Mouse (Mus musculus) heart, postnatal 0 days (tissue): ENCODE measurements around the gene Ntm. TPM values are rescaled to one million over a fixed set of nuclear protein-coding genes. Genes with fewer than 3 reads are reported as not detected.

ENCODE experiments used
- ATAC-seq: fragments of 200-750 bp; cut with Nextera tagmentation; 2 replicates; pipeline ENCODE4 v1.8.0; 2017; ENCODE audit warnings: low read depth, moderate number of reproducible peaks, moderate library complexity; ENCODE audit not compliant: insufficient read depth
- DNase-seq: peaks from one replicate; pipeline ENCODE4 v3.0.0-alpha.2; 2016; ENCODE audit warnings: low spot score
- H3K27ac ChIP-seq: fragments of 300-500 bp; sonication (generic); 2 replicates; pipeline ENCODE4 v1.5.1; 2014; ENCODE audit warnings: low read depth, mild to moderate bottlenecking
- H3K27me3 ChIP-seq: fragments of 300-500 bp; sonication (generic); 2 replicates; pipeline ENCODE4 v1.6.1; 2014; ENCODE audit warnings: low read length, mixed read lengths; ENCODE audit not compliant: control insufficient read depth, insufficient read depth
- H3K36me3 ChIP-seq: fragments of 300-500 bp; sonication (generic); replicated peaks from 2 replicates; pipeline ENCODE4 v1.6.1; 2014; ENCODE audit warnings: low read length, mixed read lengths; ENCODE audit not compliant: control insufficient read depth, insufficient read depth
- H3K4me1 ChIP-seq: fragments of 300-500 bp; sonication (generic); 2 replicates; pipeline ENCODE4 v1.6.1; 2014; ENCODE audit warnings: antibody characterized with exemption; ENCODE audit not compliant: control insufficient read depth, insufficient read depth
- H3K4me2 ChIP-seq: fragments of 300-500 bp; sonication (generic); 2 replicates; pipeline ENCODE4 v1.6.1; 2014; ENCODE audit warnings: low read depth, mild to moderate bottlenecking, low read length, moderate library complexity
- H3K4me3 ChIP-seq: fragments of 300-500 bp; sonication (generic); 2 replicates; pipeline ENCODE4 v1.5.1; 2014; ENCODE audit warnings: low read depth, low read length
- H3K9ac ChIP-seq: fragments of 300-500 bp; sonication (generic); replicated peaks from 2 replicates; pipeline ENCODE4 v1.6.1; 2014; ENCODE audit warnings: low read depth, low read length, mixed read lengths
- H3K9me3 ChIP-seq: fragments of 300-500 bp; sonication (generic); replicated peaks from 2 replicates; pipeline ENCODE4 v1.6.1; 2016; ENCODE audit warnings: low read length; ENCODE audit not compliant: control insufficient read depth
- CTCF ChIP-seq: IDR thresholded peaks from 2 replicates; pipeline ENCODE4 v1.5.1; 2016; ENCODE audit warnings: antibody characterized with exemption, control low read depth, low read depth
- EP300 ChIP-seq: IDR thresholded peaks from 2 replicates; pipeline ENCODE4 v1.6.1; 2016; ENCODE audit warnings: antibody characterized with exemption, low read depth
- WGBS: fragments of 180-500 bp; shearing (Covaris S2); extraction: QIAGEN DNeasy Blood & Tissue Kit; methylation state at CpG from one replicate; pipeline ENCODE4 v1.1.7; 2014; 5-methylcytosine and 5-hydroxymethylcytosine counted together
- polyA plus RNA-seq: library from polyadenylated mRNA; unstranded; fragments of >200 nt; fragmentation: Nextera tagmentation; extraction: Ambion mirVana; gene quantifications from 2 replicates; pipeline ENCODE4 v1.2.1, GENCODE M21; 2015
- total RNA-seq: library from RNA; depleted of rRNA; stranded (reverse); fragments of >200 nt; gene quantifications from 2 replicates; pipeline ENCODE4 v1.2.3, GENCODE M21; 2014; ENCODE audit warnings: low replicate concordance

The Ntm gene
- total and polyA plus RNA-seq, 2 experiments from 2014 or later, result 7.1 to 8.8 TPM

DNA sequence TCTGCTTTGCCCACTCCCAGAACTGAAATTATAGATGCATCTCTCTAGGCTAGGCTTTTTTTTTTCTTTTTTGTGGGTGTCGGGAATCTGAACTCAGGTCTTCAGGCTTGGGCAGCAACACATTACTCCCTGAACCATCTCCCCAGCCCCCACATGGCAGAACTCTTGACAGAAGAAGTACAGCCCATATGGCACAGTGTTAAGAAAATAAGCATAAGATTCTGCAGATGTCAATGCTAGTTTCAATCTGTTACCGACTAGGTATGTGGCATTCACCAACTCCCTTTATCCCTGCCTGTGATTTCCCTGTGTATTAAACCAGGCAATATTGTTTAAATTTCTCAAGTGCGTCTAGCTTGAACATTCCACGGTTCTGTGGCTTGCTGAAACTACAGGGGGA, 166.7 kb downstream of the Ntm start:
- Histone ChIP-seq H3K4me1 (no peaks in the 10 kb centered on the region), H3K27ac (no peak overlapping the region), H3K4me3 (no peak overlapping the region), H3K27me3 (no peaks in the 10 kb centered on the region), H3K36me3 (no peaks in the 10 kb centered on the region), H3K9ac (no peak overlapping the region), H3K4me2 (no peak overlapping the region), H3K9me3 (no peaks in the 10 kb centered on the region)
- no peak for ATAC-seq
- TF ChIP-seq CTCF, result no peak
- TF ChIP-seq EP300, result no peak
- WGBS, result 72% methylated on average over 4 of the region's 4 CpGs
- DNase-seq, result no peak

DNA sequence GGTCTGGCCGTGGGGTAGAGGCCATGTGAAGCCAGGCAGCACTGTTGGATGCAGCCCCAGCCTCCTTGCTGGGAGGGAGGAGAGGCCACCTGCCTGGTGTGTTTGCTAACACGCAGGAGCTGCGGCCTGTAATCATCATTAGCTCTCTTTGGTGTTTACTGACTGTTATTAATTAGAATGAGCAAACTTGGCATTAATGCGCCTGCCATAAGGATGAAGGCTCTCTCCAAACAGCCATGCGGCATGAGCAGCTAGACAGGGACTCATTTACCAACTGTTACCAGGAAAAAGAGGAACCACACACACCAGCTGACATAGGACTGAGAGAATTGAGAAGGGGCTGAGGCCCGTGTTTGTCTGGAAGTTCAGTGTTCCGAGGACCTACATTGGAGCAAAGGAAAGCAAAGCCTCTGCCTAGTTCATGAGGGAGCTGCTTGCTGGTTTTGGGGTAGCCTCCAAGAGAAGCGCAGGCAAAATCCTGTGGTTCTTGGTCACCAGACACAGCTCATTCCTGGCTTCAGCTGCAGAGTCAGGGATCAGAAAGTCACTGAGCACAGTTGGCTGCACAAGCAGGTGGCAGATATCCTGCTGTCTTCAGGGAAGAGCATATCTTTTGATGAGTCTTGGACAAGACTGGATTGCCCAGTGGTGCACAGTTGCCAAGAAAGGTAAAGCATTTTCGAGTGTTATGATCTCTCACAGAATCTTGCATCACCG, 171.6 kb downstream of the Ntm start:
- WGBS, result 72% methylated on average over 10 of the region's 10 CpGs
- no peak overlapping the region for H3K4me2 ChIP-seq
- TF ChIP-seq CTCF, result no peak
- TF ChIP-seq EP300, result no peak
- no peak for DNase-seq
- H3K4me1 ChIP-seq, result no peaks in the 10 kb centered on the region
- no peaks in the 10 kb centered on the region for H3K27me3 ChIP-seq
- ATAC-seq, result no peak
- no peaks in the 10 kb centered on the region for H3K9me3 ChIP-seq
- no peak overlapping the region for H3K27ac ChIP-seq
- H3K4me3 ChIP-seq, result no peak overlapping the region
- H3K9ac ChIP-seq, result no peak overlapping the region
- no peaks in the 10 kb centered on the region for H3K36me3 ChIP-seq

- no peak overlapping the region for H3K27ac ChIP-seq
- no peaks in the 10 kb centered on the region for H3K4me1 ChIP-seq
- DNase-seq, result no peak
- ATAC-seq, result no peak
- H3K4me3 ChIP-seq, result no peak overlapping the region
- no peak overlapping the region for H3K9ac ChIP-seq
- no peak overlapping the region for H3K4me2 ChIP-seq
- TF ChIP-seq CTCF, result no peak
- TF ChIP-seq EP300, result no peak
- no peaks in the 10 kb centered on the region for H3K9me3 ChIP-seq
- no peaks in the 10 kb centered on the region for H3K27me3 ChIP-seq
- 53% methylated on average over 4 of the region's 4 CpGs for WGBS
- H3K36me3 ChIP-seq, result no peaks in the 10 kb centered on the region
Observed at GRCm38 (mm10) chr9:29790017-29790416, 172.9 kb downstream of the Ntm start.

DNA sequence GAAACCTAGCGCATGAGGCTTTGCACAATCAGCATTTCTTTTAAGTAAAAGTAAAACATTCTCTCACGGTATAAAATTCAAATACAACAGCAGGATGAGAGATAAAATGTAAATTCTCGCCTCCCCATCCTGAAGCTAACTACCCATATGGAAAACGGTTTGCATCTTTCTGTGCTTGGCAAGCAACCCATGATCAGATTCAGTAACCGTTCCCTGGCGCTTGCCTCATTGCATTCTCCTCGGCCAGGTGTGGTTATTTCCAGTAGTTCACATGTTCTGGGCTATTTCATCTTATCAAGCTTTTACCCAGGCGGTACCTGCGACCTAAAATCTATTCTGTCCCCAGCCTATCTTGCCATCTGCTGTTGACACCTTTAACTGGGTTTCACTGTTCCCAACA, 174.1 kb downstream of the Ntm start:
- Histone ChIP-seq H3K9me3 (no peaks in the 10 kb centered on the region), H3K4me3 (no peak overlapping the region), H3K4me2 (no peak overlapping the region), H3K36me3 (no peaks in the 10 kb centered on the region), H3K27ac (no peak overlapping the region), H3K9ac (no peak overlapping the region), H3K27me3 (no peaks in the 10 kb centered on the region), H3K4me1 (no peaks in the 10 kb centered on the region)
- DNase-seq (no peak), ATAC-seq (no peak)
- TF ChIP-seq EP300 (no peak), CTCF (no peak)
- 71% methylated on average over 9 of the region's 9 CpGs for WGBS

GRCm38 (mm10) chr9:29787408-29787807, 175.5 kb downstream of the Ntm start:
- Histone ChIP-seq H3K27ac (no peak overlapping the region), H3K4me3 (no peak overlapping the region), H3K4me2 (no peak overlapping the region), H3K36me3 (no peaks in the 10 kb centered on the region), H3K9ac (no peak overlapping the region), H3K4me1 (no peaks in the 10 kb centered on the region), H3K9me3 (no peaks in the 10 kb centered on the region), H3K27me3 (no peaks in the 10 kb centered on the region)
- ATAC-seq (no peak), DNase-seq (no peak)
- WGBS, result 69% methylated on average over 4 of the region's 4 CpGs
- TF ChIP-seq CTCF, result no peak

DNA sequence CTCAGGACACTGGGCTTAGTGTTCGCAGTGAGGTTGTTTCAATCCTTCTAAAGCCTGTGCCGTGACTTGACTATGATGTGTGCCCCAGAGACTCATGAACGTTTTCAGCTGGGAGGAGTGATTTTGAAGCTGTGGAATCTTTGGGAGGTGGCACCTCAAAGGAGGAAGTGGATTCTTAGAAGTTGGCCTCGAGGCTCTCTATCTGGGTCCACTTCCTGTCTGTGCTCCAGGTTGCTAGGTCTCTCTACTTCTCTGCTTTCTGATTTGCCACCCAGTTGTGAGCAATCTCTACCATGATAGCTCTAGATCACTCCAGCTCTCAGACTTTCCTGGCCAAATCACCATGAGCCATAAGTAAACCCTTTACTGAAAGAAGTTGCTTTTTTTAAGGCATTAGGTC, 180.2 kb downstream of the Ntm start:
- no peak overlapping the region for H3K27ac ChIP-seq
- TF ChIP-seq CTCF (no peak), EP300 (no peak)
- H3K4me3 ChIP-seq, result no peak overlapping the region
- no peak overlapping the region for H3K9ac ChIP-seq
- no peaks in the 10 kb centered on the region for H3K9me3 ChIP-seq
- ATAC-seq, result no peak
- no peaks in the 10 kb centered on the region for H3K4me1 ChIP-seq
- WGBS, result 60% methylated on average over 4 of the region's 4 CpGs
- H3K36me3 ChIP-seq, result no peaks in the 10 kb centered on the region
- DNase-seq, result no peak
- H3K4me2 ChIP-seq, result no peak overlapping the region
- H3K27me3 ChIP-seq, result no peaks in the 10 kb centered on the region
